In genomic region chr10:56962096-56962807, GRCm38 (mm10) we compare ENCODE assay signal across 16 mouse cellular contexts.
"Had no signal": no experiment of that assay in that cellular context is flagged by ENCODE, and none has a peak within 500 bp of the region (broad histone marks: within the 10 kb centered on the region; RNA-seq: fewer than 3 reads in every experiment).

No protein-coding gene starts in this region.

- H3K9ac ChIP-seq: limb, embryonic 12.5 days; liver, embryonic 13.5 days; liver, postnatal 0 days; lung, embryonic 15.5 days; midbrain, embryonic 15.5 days; neural tube, embryonic 12.5 days; stomach, embryonic 15.5 days had no signal

- ATAC-seq: liver, postnatal 0 days; midbrain, embryonic 15.5 days had no signal

- H3K27ac ChIP-seq: limb, embryonic 12.5 days; liver, embryonic 13.5 days; lung, embryonic 15.5 days; macrophage; midbrain, embryonic 15.5 days; neural tube, embryonic 12.5 days; stomach, embryonic 15.5 days had no signal

- H3K27me3 ChIP-seq: limb, embryonic 12.5 days; liver, embryonic 13.5 days; lung, embryonic 15.5 days; megakaryocyte, embryonic 14.5 days; midbrain, embryonic 15.5 days; neural tube, embryonic 12.5 days; stomach, embryonic 15.5 days had no signal

- H3K4me3 ChIP-seq: limb, embryonic 12.5 days; liver, embryonic 13.5 days; lung, embryonic 15.5 days; megakaryocyte, embryonic 14.5 days; midbrain, embryonic 15.5 days; neural tube, embryonic 12.5 days; stomach, embryonic 15.5 days had no signal

- H3K4me2 ChIP-seq: limb, embryonic 12.5 days; liver, embryonic 13.5 days; lung, embryonic 15.5 days; midbrain, embryonic 11.5 days; midbrain, embryonic 15.5 days; neural tube, embryonic 12.5 days; stomach, embryonic 15.5 days had no signal

- H3K9me3 ChIP-seq: limb, embryonic 12.5 days; liver, embryonic 13.5 days; lung, embryonic 15.5 days; megakaryocyte, embryonic 14.5 days; midbrain, embryonic 15.5 days; neural tube, embryonic 12.5 days; stomach, embryonic 15.5 days had no signal

- H3K4me1 ChIP-seq: liver, embryonic 13.5 days; megakaryocyte, embryonic 14.5 days; midbrain, embryonic 15.5 days; neural tube, embryonic 12.5 days; stomach, embryonic 15.5 days had no signal

- DNase-seq: kidney, adult 8-10 months; kidney, postnatal 25 days; liver; liver, embryonic 13.5 days; liver, postnatal 0 days; lung, postnatal 14 days; right cerebral cortex, postnatal 14 days; thymus, postnatal 36 days had no signal

- H3K36me3 ChIP-seq: limb, embryonic 12.5 days; liver, embryonic 13.5 days; lung, embryonic 15.5 days; midbrain, embryonic 15.5 days; neural tube, embryonic 12.5 days; stomach, embryonic 15.5 days had no signal
